Mouse (Mus musculus) heart, postnatal 0 days (tissue): ENCODE results near the gene Vamp1.

Experiments
- CTCF ChIP-seq: IDR thresholded peaks from 2 replicates; pipeline ENCODE4 v1.5.1; 2016; ENCODE audit warnings: antibody characterized with exemption, control low read depth, low read depth
- EP300 ChIP-seq: IDR thresholded peaks from 2 replicates; pipeline ENCODE4 v1.6.1; 2016; ENCODE audit warnings: antibody characterized with exemption, low read depth

DNA sequence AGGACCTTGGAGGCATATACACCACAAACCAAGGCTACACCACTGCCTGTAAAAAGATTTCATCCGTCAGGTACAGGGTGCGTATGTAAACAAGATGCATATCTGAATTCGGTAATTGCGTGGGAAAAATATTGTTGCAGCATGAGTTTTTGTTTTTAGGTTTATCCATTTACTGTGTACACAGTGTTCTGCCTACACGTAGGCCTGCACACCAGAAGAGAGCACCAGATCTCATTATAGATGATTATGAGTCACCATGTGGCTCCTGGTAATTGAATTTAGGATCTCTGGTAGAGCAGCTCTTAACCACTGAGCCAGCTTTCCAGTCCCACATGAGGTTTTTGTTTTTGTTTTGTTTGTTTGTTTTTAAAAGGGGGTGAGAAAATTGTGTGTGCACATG lies 18.2 kb upstream of the Vamp1 start:
- TF ChIP-seq CTCF (no peak), EP300 (no peak)
